Mouse (Mus musculus) NIH3T3 (cell line): ENCODE measurements at regions not wholly inside any gene's neighbourhood (a gene's known extent, or its start where the extent isn't known, plus 50 kb on each side); places are given as distances from the start of the nearest gene placed in this dataset.
A peak's percentile ranks its signal among the peaks of the same experiment; 100 is the strongest.
"Not testable (repeated sequence)": the region's sequence is repeated elsewhere in the genome, so short reads cannot be mapped to it uniquely, and the experiment has no call there.

Experiments used
- DNase-seq: peaks from one replicate; pipeline ENCODE4 v3.0.0-alpha.2; 2012; ENCODE audit warnings: low read depth

GRCm38 (mm10) chr4:23341240-23341639, 853.1 kb upstream of the Pou3f2 start:
- no peak for DNase-seq

- no peak for DNase-seq
These were observed 850.3 kb upstream of the Pou3f2 start for GRCm38 (mm10) chr4:23338481-23338880.

DNA sequence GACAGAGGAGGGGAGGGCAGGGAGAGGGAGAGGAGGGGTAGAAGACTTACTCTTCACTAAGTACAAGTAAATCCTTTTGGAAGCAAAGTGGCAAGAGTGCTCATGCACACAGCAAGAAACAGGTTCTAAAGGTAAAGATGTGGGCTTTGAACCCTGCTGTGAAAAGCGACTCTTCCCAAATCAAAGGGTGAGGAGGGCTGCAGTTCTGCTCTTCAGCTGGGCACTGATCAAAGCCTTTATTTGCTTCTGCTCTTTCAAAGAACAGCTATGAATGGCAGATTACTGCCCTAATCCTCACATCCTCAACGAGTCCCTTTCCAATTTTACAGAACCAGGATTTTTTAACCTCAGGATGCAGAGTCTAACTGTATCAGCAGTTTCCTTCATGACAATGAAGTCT, 812.5 kb upstream of the Pou3f2 start:
- DNase-seq, result no peak

DNA sequence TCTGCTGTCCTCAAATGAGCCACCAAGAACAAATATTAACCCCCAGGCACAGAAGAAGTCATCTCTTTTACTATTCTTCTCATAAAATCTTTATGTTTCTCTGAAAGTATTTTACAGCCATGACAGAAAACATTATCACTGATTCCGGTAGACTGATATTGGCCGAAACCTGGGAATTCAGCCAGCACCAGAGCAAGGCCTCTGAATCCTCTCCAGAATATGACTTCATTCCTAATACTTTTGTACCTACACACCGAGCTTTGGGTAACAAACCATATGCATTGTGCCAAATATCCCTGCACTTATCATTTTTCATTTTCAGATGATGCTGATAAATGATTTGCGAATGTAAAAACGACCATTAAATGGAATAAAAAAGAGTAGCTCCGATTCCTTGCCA, 791.9 kb upstream of the Pou3f2 start:
- peak; percentile 1 for DNase-seq

- no peak for DNase-seq
These were observed 787.0 kb upstream of the Pou3f2 start for GRCm38 (mm10) chr4:23275203-23275602.

DNA sequence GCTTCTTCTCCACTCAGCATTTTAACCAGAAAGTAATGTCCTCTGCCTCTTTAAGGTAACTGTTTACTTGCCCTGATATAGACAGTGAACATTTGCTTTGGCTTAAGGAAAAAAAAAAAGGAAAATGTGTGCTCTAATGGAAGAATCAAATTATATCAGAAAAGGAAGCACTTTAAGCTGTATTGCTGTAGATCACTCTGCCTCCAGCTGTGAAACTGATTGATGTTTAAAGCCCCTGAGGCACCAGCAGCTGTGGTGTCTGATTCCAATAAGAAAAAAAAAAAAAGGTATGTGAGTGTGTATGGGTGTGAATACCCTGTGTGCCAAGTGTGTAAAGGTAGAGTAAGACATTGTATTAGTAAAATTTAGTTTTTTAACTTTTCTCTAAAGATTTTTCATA, 783.8 kb upstream of the Pou3f2 start:
- no peak for DNase-seq

GRCm38 (mm10) chr4:23260371-23260770, 772.2 kb upstream of the Pou3f2 start:
- DNase-seq, result peak; percentile 2

GRCm38 (mm10) chr4:23234960-23235359, 746.8 kb upstream of the Pou3f2 start:
- DNase-seq, result no peak

DNA sequence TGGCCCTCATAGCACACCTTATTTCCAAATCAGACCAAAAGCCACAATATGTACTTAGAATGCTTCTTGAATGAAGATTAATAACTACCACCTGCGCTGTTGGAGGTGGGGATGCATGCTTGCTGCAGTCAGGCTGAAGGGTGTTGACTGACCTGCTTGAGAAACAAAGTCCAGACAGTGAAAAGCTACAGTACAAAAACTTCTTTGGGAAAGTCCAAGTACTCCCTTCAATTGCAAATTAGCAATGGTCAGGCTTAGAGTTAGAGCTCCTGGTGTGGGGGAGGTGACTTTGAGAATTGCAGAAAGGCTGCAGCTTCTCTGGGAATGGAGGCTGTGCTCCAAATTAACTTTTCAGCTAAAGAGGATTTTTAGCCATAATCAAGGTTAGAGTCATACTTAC, 706.6 kb upstream of the Pou3f2 start:
- not testable (repeated sequence) for DNase-seq

DNA sequence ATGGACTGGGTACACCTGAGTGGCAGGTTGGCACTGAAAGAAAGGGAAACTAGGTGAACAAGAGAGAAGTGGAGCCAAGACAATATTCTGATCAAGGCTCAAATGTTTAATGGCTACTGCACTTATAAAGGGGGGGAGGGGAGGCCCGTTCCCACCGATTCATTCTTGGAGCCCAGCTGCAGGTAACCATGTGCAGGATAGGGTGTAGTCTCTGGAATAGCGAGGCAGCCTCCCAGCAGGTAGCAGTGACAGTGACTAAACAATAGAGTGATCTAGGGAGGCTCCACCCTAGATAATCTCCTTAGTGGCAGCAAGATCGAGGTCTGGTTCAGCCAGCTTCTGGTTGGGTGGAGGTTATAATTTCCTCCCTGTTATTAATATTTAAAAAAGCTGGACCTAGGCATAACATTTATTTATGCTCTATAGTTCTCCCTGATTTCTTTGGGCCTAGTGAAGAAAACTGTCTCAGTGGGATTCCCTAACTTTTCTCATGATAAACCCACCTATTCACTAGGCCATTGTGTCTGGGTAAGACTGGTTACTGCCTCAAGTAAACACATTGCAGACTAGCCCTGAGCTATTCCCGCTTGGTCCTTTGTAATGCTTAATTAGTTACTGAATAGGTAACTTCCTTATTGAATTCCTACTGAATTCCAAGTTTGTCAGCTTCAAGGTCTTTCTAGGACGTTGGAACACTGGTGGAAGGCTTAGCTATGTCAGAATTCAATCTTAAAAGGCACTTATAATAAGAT, 705.4 kb upstream of the Pou3f2 start:
- no peak for DNase-seq

- no peak for DNase-seq
These were observed 685.6 kb upstream of the Pou3f2 start for GRCm38 (mm10) chr4:23173811-23174210.

- DNase-seq, result no peak
These were observed 685.2 kb upstream of the Pou3f2 start for GRCm38 (mm10) chr4:23173330-23173729.

GRCm38 (mm10) chr4:23148097-23148849, 660.1 kb upstream of the Pou3f2 start:
- no peak for DNase-seq

GRCm38 (mm10) chr4:23133386-23133785, 645.2 kb upstream of the Pou3f2 start:
- DNase-seq, result no peak

GRCm38 (mm10) chr4:23101452-23101851, 613.3 kb upstream of the Pou3f2 start:
- DNase-seq, result not testable (repeated sequence)

DNA sequence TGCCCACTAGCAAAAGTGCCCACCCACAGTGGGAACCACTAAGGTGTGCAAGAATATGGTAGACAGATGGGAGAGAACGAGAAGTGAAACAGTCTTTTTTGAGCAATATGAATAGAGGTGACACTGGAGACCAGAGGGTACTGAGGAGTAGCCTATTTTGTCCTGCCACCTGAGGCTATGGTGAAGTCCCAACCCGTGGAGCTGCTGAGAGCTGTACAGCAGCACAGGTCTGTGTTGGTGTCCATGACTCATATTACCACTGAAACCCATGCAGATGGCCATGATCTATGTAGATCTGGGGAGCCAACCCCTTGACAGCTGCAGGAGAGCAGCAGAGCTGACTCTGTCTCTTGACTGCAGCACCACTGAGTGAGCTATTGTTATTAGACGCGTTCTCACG, 591.4 kb upstream of the Pou3f2 start:
- DNase-seq, result no peak

GRCm38 (mm10) chr4:23077603-23078002, 589.4 kb upstream of the Pou3f2 start:
- DNase-seq, result no peak

GRCm38 (mm10) chr4:23050701-23051317, 562.6 kb upstream of the Pou3f2 start:
- no peak for DNase-seq

- no peak for DNase-seq
These were observed 549.6 kb upstream of the Pou3f2 start for GRCm38 (mm10) chr4:23037784-23038183.

- DNase-seq, result no peak
These were observed 543.1 kb upstream of the Pou3f2 start for GRCm38 (mm10) chr4:23031271-23031670.

- no peak for DNase-seq
These were observed 534.0 kb upstream of the Pou3f2 start for GRCm38 (mm10) chr4:23022177-23022576.

GRCm38 (mm10) chr4:23010346-23010745, 522.2 kb upstream of the Pou3f2 start:
- no peak for DNase-seq

- not testable (repeated sequence) for DNase-seq
These were observed 521.0 kb upstream of the Pou3f2 start for GRCm38 (mm10) chr4:23009196-23009595.
